23 mouse cellular contexts compared by ENCODE assay signal in genomic region chr7:46438537-46439141, GRCm38 (mm10). TPM values are rescaled to one million over a fixed set of nuclear protein-coding genes. Genes with fewer than 3 reads are reported as not detected.
A peak's percentile ranks its signal among the peaks of the same experiment; 100 is the strongest.
DNase-seq lines count a peak whose midpoint lies in the region; ATAC-seq and TF ChIP-seq lines count a peak whose summit lies in the region.
"Had no signal": no experiment of that assay in that cellular context is flagged by ENCODE, and none has a peak within 500 bp of the region (broad histone marks: within the 10 kb centered on the region; RNA-seq: fewer than 3 reads in every experiment).

No protein-coding gene starts in this region.

- dilution Hi-C loops in CH12.LX (cut with MboI; ENCODE audit: extremely low pct_ligation_motif_present, extremely low pct_unique_long_range_greater_than_20kb, low sequenced_read_pairs) = no loop called here

- ATAC-seq in frontal cortex, adult (ENCODE audit: low TSS enrichment) = 0 out of 2 replicates have a peak, but pooled peaks have one; percentile 6
- no peak for ATAC-seq in megakaryocyte, adult 5-6 weeks (ENCODE audit: poor library complexity, severe bottlenecking)
- ATAC-seq in intestine, embryonic 16.5 days = peak; percentile 82

- TF ChIP-seq EP300 in CH12.LX (IDR thresholded peaks at IDR 0.05; ENCODE audit: low read length) = no peak

- H3K4me3 ChIP-seq in megakaryocyte, embryonic 14.5 days (replicated peaks) = peak overlapping the region; percentile 75
- no peak overlapping the region for H3K4me3 ChIP-seq in CH12.LX (replicated peaks in 1 of 3; ENCODE audit: low read depth in 2 of 3, low read length in 2 of 3, poor library complexity in 1 of 3)
- no peak overlapping the region for H3K4me3 ChIP-seq in intestine, embryonic 16.5 days (ENCODE audit: low read length)
- H3K4me3 ChIP-seq: heart, embryonic 10.5 days; hindbrain, embryonic 12.5 days; left cerebral cortex, adult 2 months; liver, embryonic 15.5 days; lung, embryonic 15.5 days; midbrain, embryonic 10.5 days had no signal

- H3K27ac ChIP-seq in CH12.LX (ENCODE audit: insufficient read depth, low read depth) = no peak overlapping the region
- H3K27ac ChIP-seq in intestine, embryonic 16.5 days (ENCODE audit: low read length) = no peak overlapping the region
- H3K27ac ChIP-seq: heart, embryonic 10.5 days; hindbrain, embryonic 12.5 days; liver, embryonic 15.5 days; lung, embryonic 15.5 days; midbrain, embryonic 10.5 days had no signal

- peaks cover 38% of the 10 kb centered on the region for H3K27me3 ChIP-seq in megakaryocyte, embryonic 14.5 days (replicated peaks)
- no peaks in the 10 kb centered on the region for H3K27me3 ChIP-seq in CH12.LX (replicated peaks)
- no peaks in the 10 kb centered on the region for H3K27me3 ChIP-seq in intestine, embryonic 16.5 days (replicated peaks; ENCODE audit: control insufficient read depth, insufficient read depth, low read length)
- H3K27me3 ChIP-seq: hindbrain, embryonic 12.5 days; liver, embryonic 15.5 days; lung, embryonic 15.5 days had no signal

- 32% methylated on average over 9 of the region's 9 CpGs for WGBS in intestine, embryonic 16.5 days

- TF ChIP-seq RAD21 in CH12.LX (IDR thresholded peaks at IDR 0.05; ENCODE audit: low read depth, low read length) = no peak

- H3K36me3 ChIP-seq in megakaryocyte, embryonic 14.5 days (replicated peaks; ENCODE audit: low read length) = peaks cover 26% of the 10 kb centered on the region
- H3K36me3 ChIP-seq in CH12.LX (replicated peaks in 1 of 2; ENCODE audit: control insufficient read depth in 1 of 2, insufficient read depth in 1 of 2, low read length in 1 of 2) = peaks cover 2 to 23% of the 10 kb centered on the region in 2 experiments
- no peaks in the 10 kb centered on the region for H3K36me3 ChIP-seq in intestine, embryonic 16.5 days (ENCODE audit: control insufficient read depth, insufficient read depth, low read length)
- H3K36me3 ChIP-seq: heart, embryonic 10.5 days; hindbrain, embryonic 12.5 days; liver, embryonic 15.5 days; lung, embryonic 15.5 days; midbrain, embryonic 10.5 days had no signal

- DNase-seq in frontal cortex, adult 2 months (ENCODE audit: extremely low spot score in 1 of 2, low spot score in 1 of 2) = no peak
- DNase-seq in CH12.LX (ENCODE audit: extremely low read depth) = no peak
- DNase-seq in heart, postnatal 10 days = no peak
- no peak for DNase-seq in adrenal gland, postnatal 10 days
- DNase-seq: adrenal gland, adult 2 months; cerebellum, adult 9-10 months; kidney, adult 8-10 months; kidney, postnatal 25 days; liver; lung, postnatal 4 days; thymus, adult 18-20 months; thymus, postnatal 4 days had no signal

- no peak for TF ChIP-seq POLR2A in CH12.LX (IDR thresholded peaks at IDR 0.05; ENCODE audit: low read depth, low read length)

- H3K79me2 ChIP-seq in CH12.LX (replicated peaks; ENCODE audit: control insufficient read depth, extremely low read depth, insufficient read depth, poor library complexity, severe bottlenecking) = no peaks in the 10 kb centered on the region

- H3K4me1 ChIP-seq in megakaryocyte, embryonic 14.5 days = peaks cover 50% of the 10 kb centered on the region
- H3K4me1 ChIP-seq in CH12.LX (ENCODE audit: control insufficient read depth in 1 of 2, insufficient read depth in 2 of 2) = peaks cover 0 to 12% of the 10 kb centered on the region in 2 experiments; a peak in 2 of 4 replicates
- no peaks in the 10 kb centered on the region; the same call in 1 of the 2 replicates for H3K4me1 ChIP-seq in intestine, embryonic 16.5 days (ENCODE audit: control insufficient read depth, insufficient read depth, low read length)
- H3K4me1 ChIP-seq: heart, embryonic 10.5 days; liver, embryonic 15.5 days; lung, embryonic 15.5 days had no signal

- no peak overlapping the region for H3K9ac ChIP-seq in CH12.LX (ENCODE audit: insufficient read depth, low read depth)
- H3K9ac ChIP-seq in intestine, embryonic 16.5 days (ENCODE audit: low read depth, low read length) = no peak overlapping the region
- H3K9ac ChIP-seq: hindbrain, embryonic 12.5 days; liver, embryonic 15.5 days; lung, embryonic 15.5 days had no signal

- intact Hi-C loops in heart, postnatal 10 days (cut with DNase I) = no loop called here

- H3K9me3 ChIP-seq in megakaryocyte, embryonic 14.5 days = peaks cover 19% of the 10 kb centered on the region
- H3K9me3 ChIP-seq in CH12.LX (replicated peaks; ENCODE audit: low read length) = no peaks in the 10 kb centered on the region
- 0 out of 2 replicates have a peak, but pooled peaks cover 4% of the 10 kb centered on the region for H3K9me3 ChIP-seq in intestine, embryonic 16.5 days (ENCODE audit: control insufficient read depth, low read length)
- H3K9me3 ChIP-seq: heart, embryonic 10.5 days; hindbrain, embryonic 12.5 days; liver, embryonic 15.5 days; lung, embryonic 15.5 days; midbrain, embryonic 10.5 days had no signal

- in situ Hi-C loops in CH12.LX (cut with MboI; ENCODE audit: low pct_ligation_motif_present, low pct_unique_long_range_greater_than_20kb, low sequenced_read_pairs) = no loop called here

- no peak for TF ChIP-seq CTCF in CH12.LX (conservative IDR thresholded peaks at IDR 0.05 in 1 of 2, IDR thresholded peaks at IDR 0.05 in 1 of 2; ENCODE audit: low read depth in 2 of 2, low read length in 2 of 2)

- no peak overlapping the region for H3K4me2 ChIP-seq in CH12.LX (ENCODE audit: insufficient read depth, low read depth, poor library complexity, severe bottlenecking)
- H3K4me2 ChIP-seq in intestine, embryonic 16.5 days (ENCODE audit: low read depth, low read length) = no peak overlapping the region
- H3K4me2 ChIP-seq: hindbrain, embryonic 12.5 days; liver, embryonic 15.5 days; lung, embryonic 15.5 days had no signal

TF ChIP-seq in CH12.LX, 34 proteins besides CTCF, POLR2A, EP300 and RAD21:
- TF ChIP-seq UBTF (IDR thresholded peaks at IDR 0.05; ENCODE audit: low read depth, low read length) = no peak
- peak; percentile 22; the same call in 1 of the 2 replicates for TF ChIP-seq NRF1 (IDR thresholded peaks at IDR 0.05; ENCODE audit: low read depth, low read length)
- no peak for TF ChIP-seq TBP (conservative IDR thresholded peaks at IDR 0.05; ENCODE audit: low read depth, low read length)
- no peak for TF ChIP-seq USF2 (conservative IDR thresholded peaks at IDR 0.05; ENCODE audit: low read depth, low read length)
- no peak for TF ChIP-seq ZNF384 (IDR thresholded peaks at IDR 0.05; ENCODE audit: low read depth, low read length)
- no peak for TF ChIP-seq IRF4 (IDR thresholded peaks at IDR 0.05; ENCODE audit: low read depth, low read length)

RNA-seq across cellular contexts. Expression of gene Kcnc1, which starts 42.3 kb away (rescaled TPM):
- polyA plus RNA-seq in frontal cortex, adult 2 months (2012; rRNA removed) = 68.6 and 83.9 TPM in 2 replicates
- 0.27 TPM in 1 of 2 replicates, not detected in the other for polyA plus RNA-seq in megakaryocyte, embryonic 14.5 days (2012; ENCODE audit: insufficient read depth, low replicate concordance)
- total RNA-seq in megakaryocyte, adult 5-6 weeks (2015) = 0.04 TPM in 1 of 2 replicates, not detected in the other
- total RNA-seq in megakaryocyte, adult 5-6 weeks (2017) = 0.04 TPM in 2 replicates
- total RNA-seq in CH12.LX (2012; rRNA removed) (0.04 and 0.08 TPM in 2 replicates), CH12.LX (2014; rRNA removed) (not detected in 2 replicates)
- polyA plus RNA-seq in CH12.LX (2012; ENCODE audit: insufficient read length, low read depth) = 0.14 TPM in 1 of 2 replicates, not detected in the other
- 0.27 and 0.50 TPM in 2 replicates for polyA plus RNA-seq in intestine, embryonic 16.5 days (2015; fragmentation: Nextera tagmentation; extraction: Ambion mirVana)
- total RNA-seq in heart, postnatal 10 days (2021) = under 1 TPM; 0.02 to 0.17 TPM
- 1 to 10 TPM in 1 of 2 experiments, under 1 TPM in 1; 0.63 to 1.7 TPM for total RNA-seq in adrenal gland, postnatal 10 days (2021)
- polyA plus RNA-seq: heart, embryonic 16.5 days; liver, embryonic 15.5 days had no signal
